Mouse (Mus musculus) forebrain, embryonic 15.5 days (tissue): Measurements from ENCODE around the gene Rapgef4. TPM values are rescaled to one million over a fixed set of nuclear protein-coding genes. Genes with fewer than 3 reads are reported as not detected.
"Not testable (repeated sequence)": the region's sequence is repeated elsewhere in the genome, so short reads cannot be mapped to it uniquely, and the experiment has no call there.

Source experiments
- ATAC-seq: fragments of 200-750 bp; cut with Nextera tagmentation; replicated peaks from 2 replicates; pipeline ENCODE4 v1.8.0; 2017; ENCODE audit warnings: mild to moderate bottlenecking, moderate TSS enrichment, moderate library complexity
- H3K27ac ChIP-seq: fragments of 300-500 bp; sonication (generic); replicated peaks from 2 replicates; pipeline ENCODE4 v1.5.1; 2015; ENCODE audit warnings: mild to moderate bottlenecking, inconsistent platforms
- H3K27me3 ChIP-seq: fragments of 300-500 bp; sonication (generic); 2 replicates; pipeline ENCODE4 v1.6.1; 2015; ENCODE audit warnings: inconsistent platforms
- H3K36me3 ChIP-seq: fragments of 300-500 bp; sonication (generic); 2 replicates; pipeline ENCODE4 v1.6.1; 2015; ENCODE audit warnings: mild to moderate bottlenecking, inconsistent platforms
- H3K4me1 ChIP-seq: fragments of 300-500 bp; sonication (generic); 2 replicates; pipeline ENCODE4 v1.6.1; 2015; ENCODE audit warnings: inconsistent platforms
- H3K4me2 ChIP-seq: fragments of 300-500 bp; sonication (generic); replicated peaks from 2 replicates; pipeline ENCODE4 v1.6.1; 2015; ENCODE audit warnings: mild to moderate bottlenecking, inconsistent platforms
- H3K4me3 ChIP-seq: fragments of 300-500 bp; sonication (generic); 2 replicates; pipeline ENCODE4 v1.5.1; 2015; ENCODE audit warnings: mild to moderate bottlenecking, inconsistent platforms
- H3K9ac ChIP-seq: fragments of 300-500 bp; sonication (generic); replicated peaks from 2 replicates; pipeline ENCODE4 v1.6.1; 2015; ENCODE audit warnings: mild to moderate bottlenecking, inconsistent platforms
- H3K9me3 ChIP-seq: fragments of 300-500 bp; sonication (generic); 2 replicates; pipeline ENCODE4 v1.6.1; 2016; ENCODE audit warnings: inconsistent platforms
- WGBS: fragments of 180-500 bp; shearing (Covaris S2); methylation state at CpG from one replicate; pipeline ENCODE4 v1.1.7; 2015; ENCODE audit warnings: mixed read lengths; 5-methylcytosine and 5-hydroxymethylcytosine counted together
- polyA plus RNA-seq: library from polyadenylated mRNA; unstranded; fragments of >200 nt; fragmentation: Nextera tagmentation; extraction: Ambion mirVana; gene quantifications from 2 replicates; pipeline ENCODE4 v1.2.1, GENCODE M21; 2015

Rapgef4 gene
- polyA plus RNA-seq, 1 experiment from 2014 or later: 14.0 TPM

- H3K4me1 ChIP-seq: peaks cover 20% of the 10 kb centered on the region
- no peak overlapping the region for H3K4me2 ChIP-seq
- H3K27me3 ChIP-seq: no peaks in the 10 kb centered on the region
- WGBS: 45% methylated on average over 3 of the region's 3 CpGs
- H3K36me3 ChIP-seq: no peaks in the 10 kb centered on the region
- H3K9ac ChIP-seq: no peak overlapping the region
- ATAC-seq: 0 out of 2 replicates have a peak, but pooled peaks have one; percentile 11
- no peak overlapping the region for H3K27ac ChIP-seq
- no peaks in the 10 kb centered on the region for H3K9me3 ChIP-seq
- H3K4me3 ChIP-seq: no peak overlapping the region
Measured at GRCm38 (mm10) chr2:72136045-72136444, 155.0 kb downstream of the Rapgef4 start.

GRCm38 (mm10) chr2:72136486-72137264 lies 155.6 kb downstream of the Rapgef4 start:
- Histone ChIP-seq H3K4me3 (no peak overlapping the region), H3K4me1 (peaks cover 22% of the 10 kb centered on the region), H3K9me3 (no peaks in the 10 kb centered on the region), H3K27me3 (no peaks in the 10 kb centered on the region), H3K36me3 (no peaks in the 10 kb centered on the region), H3K4me2 (no peak overlapping the region), H3K27ac (no peak overlapping the region), H3K9ac (no peak overlapping the region)
- no peak for ATAC-seq
- WGBS: 47% methylated on average over 9 of the region's 9 CpGs

- no peaks in the 10 kb centered on the region for H3K27me3 ChIP-seq
- H3K9me3 ChIP-seq: no peaks in the 10 kb centered on the region
- no peaks in the 10 kb centered on the region for H3K36me3 ChIP-seq
- no peak overlapping the region for H3K9ac ChIP-seq
- no peak overlapping the region for H3K4me2 ChIP-seq
- WGBS: 79% methylated on average over 14 of the region's 14 CpGs
- H3K4me1 ChIP-seq: peaks cover 22% of the 10 kb centered on the region
- H3K4me3 ChIP-seq: no peak overlapping the region
- H3K27ac ChIP-seq: peak overlapping the region; percentile 20; the same call in 1 of the 2 replicates
- 0 out of 2 replicates have a peak, but pooled peaks have one; percentile 16 for ATAC-seq
Measured at GRCm38 (mm10) chr2:72139863-72140845, 159.1 kb downstream of the Rapgef4 start.

GRCm38 (mm10) chr2:72141091-72141490 lies 160.1 kb downstream of the Rapgef4 start:
- Histone ChIP-seq H3K9me3 (no peaks in the 10 kb centered on the region), H3K36me3 (no peaks in the 10 kb centered on the region), H3K27ac (no peak overlapping the region), H3K4me3 (no peak overlapping the region), H3K4me1 (peaks cover 22% of the 10 kb centered on the region), H3K4me2 (no peak overlapping the region), H3K27me3 (no peaks in the 10 kb centered on the region), H3K9ac (no peak overlapping the region)
- no peak for ATAC-seq
- WGBS: 75% methylated on average over 8 of the region's 8 CpGs

- not testable (repeated sequence) for H3K4me3 ChIP-seq, ATAC-seq, H3K27ac ChIP-seq, H3K9ac ChIP-seq, H3K4me2 ChIP-seq, H3K27me3 ChIP-seq, H3K36me3 ChIP-seq, H3K9me3 ChIP-seq
- H3K4me1 ChIP-seq: peaks cover 15% of the 10 kb centered on the region
- WGBS: 94% methylated on average over 4 of the region's 4 CpGs
Measured at GRCm38 (mm10) chr2:72141732-72142131, 160.7 kb downstream of the Rapgef4 start.

- 81% methylated on average over 9 of the region's 9 CpGs for WGBS
- ATAC-seq: no peak
Measured at GRCm38 (mm10) chr2:72143413-72143812, 162.4 kb downstream of the Rapgef4 start.

GRCm38 (mm10) chr2:72144576-72145200 lies 163.6 kb downstream of the Rapgef4 start:
- Histone ChIP-seq H3K4me3 (no peak overlapping the region), H3K4me1 (peaks cover 22% of the 10 kb centered on the region), H3K9me3 (no peaks in the 10 kb centered on the region), H3K27me3 (no peaks in the 10 kb centered on the region), H3K27ac (no peak overlapping the region), H3K9ac (no peak overlapping the region), H3K36me3 (no peaks in the 10 kb centered on the region), H3K4me2 (no peak overlapping the region)
- no peak for ATAC-seq
- WGBS: 66% methylated on average over 7 of the region's 7 CpGs

More at GRCm38 (mm10) chr2:72143413-72143812, 162.4 kb downstream of the Rapgef4 start:
- H3K9me3 ChIP-seq: no peaks in the 10 kb centered on the region
- no peak overlapping the region for H3K9ac ChIP-seq
- H3K36me3 ChIP-seq: no peaks in the 10 kb centered on the region
- no peak overlapping the region for H3K4me3 ChIP-seq
- H3K4me2 ChIP-seq: no peak overlapping the region
- H3K27ac ChIP-seq: no peak overlapping the region
- peaks cover 18% of the 10 kb centered on the region for H3K4me1 ChIP-seq
- H3K27me3 ChIP-seq: no peaks in the 10 kb centered on the region

- Histone ChIP-seq H3K4me3 (no peak overlapping the region), H3K27me3 (no peaks in the 10 kb centered on the region), H3K27ac (no peak overlapping the region), H3K4me2 (no peak overlapping the region), H3K9me3 (no peaks in the 10 kb centered on the region), H3K9ac (no peak overlapping the region), H3K36me3 (no peaks in the 10 kb centered on the region), H3K4me1 (peaks cover 17% of the 10 kb centered on the region)
- ATAC-seq: no peak
- WGBS: 92% methylated on average over 11 of the region's 11 CpGs
Measured at GRCm38 (mm10) chr2:72145281-72145875, 164.3 kb downstream of the Rapgef4 start.

- H3K4me1 ChIP-seq: peaks cover 10% of the 10 kb centered on the region
- WGBS: 90% methylated on average over 10 of the region's 10 CpGs
- no peaks in the 10 kb centered on the region for H3K9me3 ChIP-seq
- no peak overlapping the region for H3K9ac ChIP-seq
- no peak overlapping the region for H3K4me3 ChIP-seq
- no peak overlapping the region for H3K27ac ChIP-seq
- no peaks in the 10 kb centered on the region for H3K36me3 ChIP-seq
- H3K27me3 ChIP-seq: no peaks in the 10 kb centered on the region
- H3K4me2 ChIP-seq: no peak overlapping the region
- ATAC-seq: no peak
Measured at GRCm38 (mm10) chr2:72146061-72146460, 165.0 kb downstream of the Rapgef4 start.

- peaks cover 8% of the 10 kb centered on the region for H3K4me1 ChIP-seq
- no peak overlapping the region for H3K4me2 ChIP-seq
- H3K4me3 ChIP-seq: no peak overlapping the region
- no peaks in the 10 kb centered on the region for H3K9me3 ChIP-seq
- H3K27ac ChIP-seq: no peak overlapping the region
- 88% methylated on average over 7 of the region's 7 CpGs for WGBS
- no peak overlapping the region for H3K9ac ChIP-seq
- H3K27me3 ChIP-seq: no peaks in the 10 kb centered on the region
- H3K36me3 ChIP-seq: no peaks in the 10 kb centered on the region
- no peak for ATAC-seq
Measured at GRCm38 (mm10) chr2:72147246-72147645, 166.2 kb downstream of the Rapgef4 start.

GRCm38 (mm10) chr2:72147695-72148094 lies 166.7 kb downstream of the Rapgef4 start:
- no peak overlapping the region for H3K4me3 ChIP-seq
- no peak for ATAC-seq
- no peaks in the 10 kb centered on the region for H3K36me3 ChIP-seq
- H3K27me3 ChIP-seq: no peaks in the 10 kb centered on the region
- no peak overlapping the region for H3K27ac ChIP-seq
- peaks cover 8% of the 10 kb centered on the region for H3K4me1 ChIP-seq
- WGBS: 31% methylated on average over 6 of the region's 6 CpGs
- no peak overlapping the region for H3K4me2 ChIP-seq
- no peak overlapping the region for H3K9ac ChIP-seq
- H3K9me3 ChIP-seq: no peaks in the 10 kb centered on the region
